Mouse (Mus musculus) T-helper 17 cell (primary cell): Measurements from ENCODE around the gene Ptger2.

ENCODE experiments used
- in situ Hi-C, 2 experiments: fragments of 300-600 bp; cut with MboI, MseI; formaldehyde crosslinking; loops; 1 replicate in 1 of 2; 2 replicates in 1 of 2; pipeline ENCODE4 v1.15.1; 2025; ENCODE audit warnings: high pct_unique_total_duplicates in 2 of 2

Gene Ptger2

DNA sequence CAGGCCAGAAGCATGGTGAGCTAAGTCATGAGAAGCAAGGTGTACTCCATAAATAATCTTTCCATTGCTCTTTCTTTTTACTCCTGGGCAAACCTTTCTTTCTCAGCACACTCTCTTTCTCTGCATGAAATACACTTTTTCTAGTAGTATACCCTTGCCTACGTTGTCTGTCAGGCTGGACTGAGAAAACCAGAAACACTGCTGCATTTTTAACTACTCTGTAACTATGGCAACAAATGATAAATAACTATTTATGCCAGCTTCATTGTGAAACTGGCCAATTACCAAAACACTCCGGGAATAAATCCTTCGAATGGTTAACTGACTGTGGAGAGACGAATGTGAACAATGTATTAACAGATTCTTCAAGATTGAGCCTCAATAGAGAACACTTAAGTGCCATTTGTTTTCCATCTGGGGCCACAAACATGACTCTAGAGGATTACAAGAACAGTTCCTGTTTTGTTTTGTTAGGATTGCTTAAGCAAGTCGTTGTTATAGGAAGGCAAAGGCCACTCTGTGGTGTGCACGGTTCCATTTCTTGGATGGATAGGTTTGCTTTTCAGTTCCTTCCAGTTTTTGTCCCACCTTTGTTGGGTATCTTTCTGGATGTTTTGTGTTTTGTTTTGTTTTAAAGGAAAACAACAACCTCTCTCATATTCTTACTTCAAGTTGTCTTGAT lies at the start of gene Ptger2:
Ptger2 (plus strand) TSS at position 522 of the 682 bp plus-strand sequence.
- in situ Hi-C loops = loop anchor here (5.0 to 25.0 kb wide), 3 partner anchors 324 to 1774 kb away; partner anchors contain the start of gene Cdkn3 (in 1 of the 2)

DNA sequence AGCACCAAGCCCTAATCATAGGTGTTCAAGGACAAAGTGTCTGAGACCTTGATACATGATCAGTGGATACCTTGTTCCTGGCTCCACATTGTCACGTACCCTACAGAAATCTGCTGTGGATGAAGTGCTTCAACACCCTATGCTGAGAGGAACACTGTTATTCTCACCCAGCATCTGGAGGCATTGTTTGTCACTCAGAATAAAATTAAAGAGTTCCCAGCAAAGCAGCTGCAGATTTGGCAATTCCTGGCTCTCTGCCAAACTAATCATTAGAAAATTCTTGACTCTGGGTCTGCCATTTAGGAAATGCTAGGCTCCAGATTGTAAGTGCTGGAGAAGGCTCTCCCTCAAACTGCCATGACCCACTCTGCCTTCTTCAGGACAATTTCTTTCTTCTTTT lies 27.2 kb upstream of the Ptger2 start:
- in situ Hi-C loops = no loop called here

GRCm38 (mm10) chr14:44977278-44977677 lies 10.7 kb upstream of the Ptger2 start:
- in situ Hi-C loops = loop anchor here in 1 of 2 experiments (5.0 to 25.0 kb wide), 3 partner anchors 160 to 1785 kb away; partner anchors contain the start of gene Cdkn3

DNA sequence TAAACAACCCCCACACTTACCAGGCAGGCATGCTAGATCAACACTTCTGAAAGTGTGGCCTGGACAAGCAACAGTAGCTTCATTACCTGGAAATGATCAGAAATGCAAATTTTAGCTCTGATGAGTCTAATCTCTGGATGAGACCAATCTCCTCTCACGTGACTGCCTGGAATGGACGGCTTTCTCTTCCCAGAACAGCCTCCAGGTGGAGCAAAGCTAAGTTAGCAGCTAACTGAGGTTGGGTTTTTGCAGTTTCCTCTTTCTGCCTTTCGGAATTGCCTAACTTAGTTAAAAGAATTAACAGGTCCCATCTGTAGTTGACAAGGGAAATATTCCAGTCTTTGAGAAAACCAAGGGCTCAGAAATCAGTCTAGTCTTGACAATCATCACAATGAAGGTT lies 8.1 kb upstream of the Ptger2 start:
- in situ Hi-C loops = loop anchor here (5.0 to 25.0 kb wide), 5 partner anchors 57 to 1782 kb away; partner anchors contain the start of gene Cdkn3 (in 1 of the 2)

- in situ Hi-C loops = loop anchor here (5.0 to 25.0 kb wide), 4 partner anchors 56 to 1781 kb away; partner anchors contain the start of gene Cdkn3 (in 1 of the 2)
Observed at GRCm38 (mm10) chr14:44981490-44981889, 6.5 kb upstream of the Ptger2 start.

GRCm38 (mm10) chr14:44984106-44984505 lies 3.9 kb upstream of the Ptger2 start:
- in situ Hi-C loops = loop anchor here (5.0 to 25.0 kb wide), 4 partner anchors 53 to 1778 kb away; partner anchors contain the start of gene Cdkn3 (in 1 of the 2)

- in situ Hi-C loops = loop anchor here (5.0 to 25.0 kb wide), 3 partner anchors 326 to 1776 kb away; partner anchors contain the start of gene Cdkn3 (in 1 of the 2)
Observed at GRCm38 (mm10) chr14:44986248-44986647, 1.7 kb upstream of the Ptger2 start.

- in situ Hi-C loops = loop anchor here (5.0 to 25.0 kb wide), 3 partner anchors 324 to 1774 kb away; partner anchors contain the start of gene Cdkn3 (in 1 of the 2)
Observed at GRCm38 (mm10) chr14:44988456-44989016, 541 bp downstream of the Ptger2 start.

- in situ Hi-C loops = loop anchor here (5.0 to 25.0 kb wide), 3 partner anchors 323 to 1773 kb away; partner anchors contain the start of gene Cdkn3 (in 1 of the 2)
Observed at GRCm38 (mm10) chr14:44989017-44989721, 1.2 kb downstream of the Ptger2 start.

DNA sequence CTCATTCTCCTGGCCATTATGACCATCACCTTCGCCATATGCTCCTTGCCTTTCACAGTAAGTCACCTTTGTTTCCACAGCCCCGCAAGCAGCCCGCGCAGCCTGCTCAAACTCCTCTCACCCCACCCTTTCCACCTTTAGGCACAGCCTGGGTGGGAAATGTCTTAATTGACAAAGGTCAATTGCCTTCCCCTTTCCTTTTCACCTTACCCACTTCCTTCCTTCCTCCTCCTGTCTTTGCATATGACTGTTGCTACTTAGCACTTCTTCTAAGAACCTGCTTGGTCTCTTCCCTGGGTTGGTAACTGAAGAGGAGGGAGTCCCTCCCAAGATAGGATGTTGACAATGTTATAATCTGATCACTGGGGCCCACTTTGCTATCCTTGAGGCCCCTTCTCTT lies 1.8 kb downstream of the Ptger2 start:
- in situ Hi-C loops = loop anchor here (5.0 to 25.0 kb wide), 3 partner anchors 323 to 1773 kb away; partner anchors contain the start of gene Cdkn3 (in 1 of the 2)

DNA sequence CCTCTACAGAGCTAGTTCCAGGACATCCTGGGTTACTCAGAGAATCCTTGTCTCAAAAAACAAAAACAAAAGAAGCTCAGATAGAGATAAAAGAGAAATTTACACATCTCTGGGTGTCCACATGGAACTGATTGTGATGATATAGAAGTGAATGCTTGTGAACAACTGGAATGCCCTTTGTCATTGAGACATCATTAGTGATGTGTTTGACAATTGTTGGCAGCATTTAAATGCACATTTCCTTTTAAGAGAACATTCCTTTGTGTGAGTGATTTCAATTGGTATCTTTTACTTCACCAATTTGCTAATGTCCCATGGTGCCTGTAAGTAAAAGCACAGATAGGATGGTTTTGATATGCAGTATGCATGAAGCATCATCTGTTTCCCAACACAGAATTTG lies 6.3 kb downstream of the Ptger2 start:
- in situ Hi-C loops = loop anchor here in 1 of 2 experiments (25.0 kb wide), 1 partner anchor 1768 kb away; the partner anchor contains the start of gene Cdkn3

DNA sequence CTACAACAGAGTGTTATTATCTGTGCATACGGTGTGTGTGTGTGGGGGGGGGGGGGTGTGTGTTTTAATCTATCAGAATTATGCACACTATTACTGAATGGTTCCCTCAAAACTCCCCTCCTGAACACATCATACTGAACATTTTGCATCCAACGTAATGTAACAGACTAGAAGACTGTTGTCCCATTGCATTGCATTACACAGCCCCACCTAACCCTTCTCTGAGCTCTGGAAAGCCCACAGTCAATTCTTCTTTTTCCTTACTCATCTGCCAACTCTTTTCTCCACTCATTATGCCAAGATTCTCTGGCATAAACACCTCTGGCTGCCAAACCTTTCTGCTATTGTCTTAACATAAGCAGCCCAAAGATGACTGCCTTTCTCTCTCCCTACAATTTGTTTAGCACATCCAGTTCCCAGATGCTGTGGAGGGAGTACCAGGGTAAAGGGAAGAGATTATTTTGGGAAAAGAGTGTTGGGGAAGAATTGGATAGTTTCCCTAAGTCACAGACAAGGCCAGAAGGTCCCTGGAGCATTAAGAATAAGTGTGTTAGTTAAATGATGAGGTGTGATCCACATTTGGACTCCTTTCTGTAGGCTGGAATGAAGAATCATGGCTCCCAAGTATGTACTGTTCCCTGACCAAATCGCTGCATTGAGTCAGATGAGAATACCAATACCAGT lies 12.2 kb downstream of the Ptger2 start:
- in situ Hi-C loops = no loop called here

DNA sequence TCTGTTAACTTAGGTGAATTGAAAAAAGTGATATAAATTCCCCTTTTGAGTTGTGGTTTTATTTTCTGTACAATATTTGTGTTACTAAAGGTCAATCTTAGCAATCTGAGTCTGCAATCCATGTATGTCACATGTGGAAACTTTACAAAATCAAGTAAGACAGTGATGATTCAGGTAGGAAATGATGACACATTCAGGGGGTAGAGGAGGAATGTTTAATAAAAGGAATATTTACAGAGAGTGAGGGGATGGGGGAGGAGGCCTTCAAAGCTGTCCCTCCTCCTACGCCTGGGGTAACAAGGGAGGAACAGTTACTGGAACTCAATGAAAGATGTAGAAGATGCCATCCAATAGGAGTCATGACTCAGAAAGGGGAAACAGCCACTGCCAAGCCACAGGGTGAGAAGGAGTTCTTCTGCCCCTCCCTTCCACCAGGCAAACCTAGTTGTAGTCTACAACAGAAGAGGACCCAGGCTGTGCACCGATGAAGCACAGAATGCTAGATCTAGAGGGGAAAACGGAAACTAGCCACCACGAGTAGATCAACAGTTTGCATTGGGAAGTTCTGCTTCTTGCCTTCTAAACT lies 17.8 kb downstream of the Ptger2 start:
- in situ Hi-C loops = loop anchor here (5.0 kb wide), 2 partner anchors 47 to 97 kb away; no protein-coding TSS in a partner anchor

DNA sequence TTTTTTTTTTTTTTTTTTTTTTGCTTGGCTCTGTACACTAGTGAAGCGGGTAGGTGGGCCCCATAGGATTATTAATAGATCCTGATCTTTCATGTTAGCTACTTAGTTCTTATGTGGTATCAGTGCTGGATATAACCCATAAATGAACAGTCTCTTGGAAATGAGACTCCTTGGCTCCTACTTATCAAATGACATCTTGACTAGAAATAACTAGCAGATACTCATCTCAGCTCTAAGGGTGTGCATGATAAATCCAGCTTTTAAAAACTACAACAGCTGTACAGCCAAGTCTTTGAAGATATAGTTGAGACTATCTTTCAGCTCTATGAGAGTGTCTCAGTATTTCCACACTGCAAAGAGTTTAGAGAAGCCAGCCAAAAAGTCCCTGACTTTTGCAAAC lies 21.2 kb downstream of the Ptger2 start:
- in situ Hi-C loops = loop anchor here (5.0 kb wide), 2 partner anchors 43 to 93 kb away; no protein-coding TSS in a partner anchor

- in situ Hi-C loops = no loop called here
Observed at GRCm38 (mm10) chr14:45011260-45011659, 23.3 kb downstream of the Ptger2 start.

DNA sequence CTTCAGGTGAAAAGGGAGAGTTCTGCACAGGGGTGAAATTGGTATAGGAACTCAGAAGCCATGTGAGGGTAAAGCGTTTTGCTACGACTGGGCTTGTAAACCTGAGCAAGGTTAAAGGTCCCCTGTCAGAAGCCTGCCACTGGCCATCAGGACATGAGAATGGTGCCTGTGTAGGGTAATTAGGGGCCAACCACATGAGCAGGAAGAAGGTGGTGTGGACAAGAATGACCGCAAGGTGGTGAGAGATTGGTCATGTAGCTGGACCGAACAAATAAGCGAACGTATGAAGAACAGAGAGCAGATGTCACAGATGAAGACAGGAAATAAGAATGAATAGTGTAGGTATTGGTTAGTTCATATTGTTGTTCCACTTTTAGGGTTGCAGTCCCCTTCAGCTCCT lies 23.7 kb downstream of the Ptger2 start:
- in situ Hi-C loops = no loop called here

DNA sequence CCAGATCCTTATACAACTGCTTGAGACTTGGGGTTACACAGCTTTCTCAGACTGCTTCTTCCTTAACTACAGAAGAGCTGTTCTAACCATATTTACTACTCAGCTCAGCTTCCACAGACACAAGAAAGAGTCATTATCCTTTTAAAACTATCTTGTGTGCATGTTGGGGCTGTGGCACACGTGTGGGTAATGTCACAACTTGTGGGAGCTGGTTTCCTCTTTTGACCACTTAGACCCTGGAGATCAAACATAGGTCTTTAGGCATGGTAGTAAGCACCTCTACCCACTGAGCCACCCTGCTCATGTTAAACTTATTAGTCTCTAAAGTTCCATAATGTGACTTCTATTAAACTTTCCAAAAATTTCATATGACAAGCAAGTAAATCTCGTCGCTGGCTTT lies 33.6 kb downstream of the Ptger2 start:
- in situ Hi-C loops = no loop called here

GRCm38 (mm10) chr14:45034293-45034692 lies 46.3 kb downstream of the Ptger2 start:
- in situ Hi-C loops = no loop called here

- in situ Hi-C loops = loop anchor here in 1 of 2 experiments (5.0 kb wide), 1 partner anchor 54 kb away; no protein-coding TSS in a partner anchor
Observed at GRCm38 (mm10) chr14:45036579-45036978, 48.6 kb downstream of the Ptger2 start.

GRCm38 (mm10) chr14:45038052-45038451 lies 50.1 kb downstream of the Ptger2 start:
- in situ Hi-C loops = loop anchor here in 1 of 2 experiments (5.0 kb wide), 1 partner anchor 56 kb away; no protein-coding TSS in a partner anchor
